Mouse (Mus musculus) forebrain, embryonic 11.5 days (tissue): ENCODE measurements around the gene Suclg2. TPM values are rescaled to one million over a fixed set of nuclear protein-coding genes. Genes with fewer than 3 reads are reported as not detected.

Experiments
- ATAC-seq: fragments of 200-750 bp; cut with Nextera tagmentation; replicated peaks from 2 replicates; pipeline ENCODE4 v1.8.0; 2017; ENCODE audit warnings: moderate TSS enrichment; ENCODE audit not compliant: low FRiP score
- DNase-seq: peaks from one replicate; pipeline ENCODE4 v3.0.0-alpha.2; 2017; ENCODE audit warnings: low spot score
- H3K27ac ChIP-seq: fragments of 300-500 bp; sonication (generic); 2 replicates; pipeline ENCODE4 v1.5.1; 2014; ENCODE audit warnings: low read depth, low read length
- H3K27me3 ChIP-seq: fragments of 300-500 bp; sonication (generic); 2 replicates; pipeline ENCODE4 v1.6.1; 2014; ENCODE audit warnings: mild to moderate bottlenecking, low read length, mixed read lengths; ENCODE audit not compliant: control insufficient read depth, insufficient read depth
- H3K36me3 ChIP-seq: fragments of 300-500 bp; sonication (generic); 2 replicates; pipeline ENCODE4 v1.6.1; 2014; ENCODE audit warnings: mild to moderate bottlenecking, low read length, moderate library complexity, mixed read lengths; ENCODE audit not compliant: control insufficient read depth, insufficient read depth
- H3K4me1 ChIP-seq: fragments of 300-500 bp; sonication (generic); replicated peaks from 2 replicates; pipeline ENCODE4 v1.6.1; 2014; ENCODE audit warnings: low read length, mixed read lengths; ENCODE audit not compliant: control insufficient read depth, insufficient read depth
- H3K4me2 ChIP-seq: fragments of 300-500 bp; sonication (generic); 2 replicates; pipeline ENCODE4 v1.6.1; 2014; ENCODE audit warnings: low read depth, mild to moderate bottlenecking, low read length, moderate library complexity, mixed read lengths; ENCODE audit not compliant: severe bottlenecking
- H3K4me3 ChIP-seq: fragments of 300-500 bp; sonication (generic); 2 replicates; pipeline ENCODE4 v1.5.1; 2014; ENCODE audit warnings: low read depth, low read length
- H3K9ac ChIP-seq: fragments of 300-500 bp; sonication (generic); 2 replicates; pipeline ENCODE4 v1.6.1; 2014; ENCODE audit warnings: low read length
- H3K9me3 ChIP-seq: fragments of 300-500 bp; sonication (generic); 2 replicates; pipeline ENCODE4 v1.6.1; 2016; ENCODE audit warnings: low read length, mixed read lengths; ENCODE audit not compliant: control insufficient read depth
- WGBS: fragments of 180-500 bp; shearing (Covaris S2); extraction: QIAGEN DNeasy Blood & Tissue Kit; methylation state at CpG from one replicate; pipeline ENCODE4 v1.1.7; 2014; 5-methylcytosine and 5-hydroxymethylcytosine counted together
- polyA plus RNA-seq: library from polyadenylated mRNA; unstranded; fragments of >200 nt; fragmentation: Nextera tagmentation; extraction: Ambion mirVana; gene quantifications from 2 replicates; pipeline ENCODE4 v1.2.1, GENCODE M21; 2014

Suclg2 gene
- polyA plus RNA-seq, 1 experiment from 2014 or later = 52.9 TPM

DNA sequence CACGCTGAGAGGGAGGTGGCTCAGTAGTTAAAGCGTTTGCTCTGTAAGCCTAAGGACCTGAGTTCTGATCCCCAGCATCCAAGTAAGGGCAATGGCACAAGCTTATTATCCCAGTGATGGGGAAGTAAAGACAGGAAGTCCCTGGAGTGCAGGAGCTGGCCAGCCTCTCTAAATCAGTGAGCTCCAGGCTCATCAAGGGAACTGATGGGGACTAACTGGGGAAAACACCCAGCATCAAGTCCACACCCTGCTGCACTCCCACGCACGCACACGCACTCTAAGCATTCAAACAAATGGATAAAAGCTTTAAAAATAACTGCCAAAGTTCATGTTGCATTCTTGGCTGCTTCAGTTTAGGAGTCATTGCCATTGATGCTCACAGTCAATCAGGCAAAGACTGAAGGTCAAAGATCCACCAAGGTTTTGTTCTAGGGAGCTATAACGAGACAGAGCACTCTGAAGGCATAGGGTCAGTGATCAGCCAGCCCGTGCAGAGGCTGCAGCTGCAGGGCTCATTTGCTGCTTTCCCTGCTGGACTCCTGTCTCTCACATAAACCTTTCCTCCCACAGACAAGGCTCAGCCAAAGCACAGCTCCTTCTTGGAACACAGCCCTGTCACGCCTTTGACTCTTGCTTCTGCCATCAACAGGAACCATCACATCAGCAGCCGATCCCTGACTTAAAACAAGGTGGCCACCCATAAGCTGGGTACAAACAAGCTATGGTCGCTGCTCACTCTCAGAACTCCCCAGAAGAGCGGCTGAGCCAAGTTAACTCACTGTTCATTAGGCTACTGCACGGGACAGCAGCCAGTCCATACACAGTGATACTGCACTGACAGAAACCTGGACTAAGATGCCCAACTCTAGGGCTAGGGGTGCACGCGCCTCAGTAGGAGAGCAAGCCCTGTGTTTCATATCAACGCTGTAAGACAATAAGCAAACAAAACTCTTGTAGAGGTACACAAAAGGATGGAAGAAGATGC, 121.5 kb downstream of the Suclg2 start:
- Histone ChIP-seq H3K4me3 (no peak overlapping the region), H3K9ac (no peak overlapping the region), H3K27me3 (no peaks in the 10 kb centered on the region), H3K9me3 (no peaks in the 10 kb centered on the region), H3K27ac (no peak overlapping the region), H3K4me1 (no peaks in the 10 kb centered on the region), H3K36me3 (no peaks in the 10 kb centered on the region; the same call in 1 of the 2 replicates), H3K4me2 (no peak overlapping the region)
- 77% methylated on average over 15 of the region's 15 CpGs for WGBS
- ATAC-seq (no peak), DNase-seq (no peak)

DNA sequence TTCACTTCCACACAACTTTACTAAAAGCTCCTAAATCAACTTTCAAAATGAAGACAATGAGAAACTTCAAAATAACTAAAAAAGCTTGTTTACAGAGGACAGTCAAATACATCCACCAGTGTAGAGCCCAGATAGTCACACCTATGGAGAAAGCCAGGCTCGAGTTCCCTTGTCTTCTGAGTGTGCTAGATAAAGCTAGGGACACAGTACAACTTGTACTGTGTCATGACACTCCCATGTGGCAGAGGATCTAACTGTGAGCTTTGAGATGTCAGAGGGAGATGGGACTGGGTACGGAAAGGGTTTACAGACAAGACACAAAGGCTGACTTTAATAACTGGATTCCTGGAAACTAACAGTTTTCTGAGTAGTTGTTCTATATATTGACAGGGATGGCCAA, 122.7 kb downstream of the Suclg2 start:
- no peak overlapping the region for H3K4me2 ChIP-seq
- H3K4me3 ChIP-seq = no peak overlapping the region
- no peak overlapping the region for H3K27ac ChIP-seq
- no peaks in the 10 kb centered on the region; the same call in 1 of the 2 replicates for H3K36me3 ChIP-seq
- no peaks in the 10 kb centered on the region for H3K4me1 ChIP-seq
- WGBS = 81% methylated on average over 2 of the region's 2 CpGs
- no peak for DNase-seq
- H3K27me3 ChIP-seq = no peaks in the 10 kb centered on the region
- no peak overlapping the region for H3K9ac ChIP-seq
- H3K9me3 ChIP-seq = no peaks in the 10 kb centered on the region
- no peak for ATAC-seq

DNA sequence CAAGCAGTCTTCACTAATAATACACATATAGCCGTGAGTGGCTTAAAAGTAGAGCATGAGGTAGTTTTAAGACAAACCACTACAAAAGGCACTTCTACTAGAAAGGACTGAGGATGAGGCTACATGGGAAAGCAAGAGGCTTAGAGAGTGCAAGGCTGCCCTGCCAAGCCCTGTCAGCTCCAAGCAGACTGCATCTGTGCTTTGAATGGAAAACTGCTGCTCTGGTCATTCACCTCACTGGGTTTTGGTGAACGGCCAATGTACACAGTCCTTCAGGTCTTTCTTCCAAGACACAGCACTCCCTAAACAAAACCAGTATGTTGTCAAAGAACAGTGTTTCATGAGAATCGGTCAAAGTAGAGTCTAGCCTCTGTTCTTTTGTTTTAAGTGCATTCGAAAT, 124.4 kb downstream of the Suclg2 start:
- H3K4me3 ChIP-seq = no peak overlapping the region
- H3K36me3 ChIP-seq = no peaks in the 10 kb centered on the region; the same call in 1 of the 2 replicates
- H3K4me1 ChIP-seq = no peaks in the 10 kb centered on the region
- DNase-seq (no peak), ATAC-seq (no peak)
- H3K9ac ChIP-seq = no peak overlapping the region
- no peak overlapping the region for H3K4me2 ChIP-seq
- H3K27ac ChIP-seq = no peak overlapping the region
- no peaks in the 10 kb centered on the region for H3K27me3 ChIP-seq
- WGBS = 91% methylated on average over 4 of the region's 4 CpGs
- no peaks in the 10 kb centered on the region for H3K9me3 ChIP-seq

DNA sequence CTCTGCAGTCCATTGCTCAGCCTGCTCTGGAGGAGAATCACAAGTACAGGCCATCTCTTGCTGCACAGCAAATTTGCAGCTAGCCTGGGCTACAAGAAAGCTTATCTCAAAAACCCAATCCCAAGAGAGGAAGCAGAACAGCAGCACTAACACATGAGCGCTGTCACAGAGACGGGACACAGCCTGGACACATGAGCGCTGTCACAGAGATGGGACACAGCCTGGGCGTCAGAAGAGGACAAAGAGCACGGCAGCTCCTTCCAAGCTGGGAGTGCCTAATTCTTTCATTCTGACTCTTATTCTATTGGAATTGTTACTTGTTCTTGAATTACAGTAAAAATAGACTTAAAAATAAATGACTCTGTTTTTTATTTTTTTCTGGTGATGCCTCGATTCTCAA, 126.2 kb downstream of the Suclg2 start:
- ATAC-seq (no peak), DNase-seq (no peak)
- no peak overlapping the region for H3K4me3 ChIP-seq
- H3K4me1 ChIP-seq = no peaks in the 10 kb centered on the region
- no peak overlapping the region for H3K27ac ChIP-seq
- H3K4me2 ChIP-seq = no peak overlapping the region
- no peaks in the 10 kb centered on the region for H3K27me3 ChIP-seq
- H3K9me3 ChIP-seq = no peaks in the 10 kb centered on the region
- H3K9ac ChIP-seq = no peak overlapping the region
- WGBS = 96% methylated on average over 6 of the region's 6 CpGs
- H3K36me3 ChIP-seq = no peaks in the 10 kb centered on the region; the same call in 1 of the 2 replicates

DNA sequence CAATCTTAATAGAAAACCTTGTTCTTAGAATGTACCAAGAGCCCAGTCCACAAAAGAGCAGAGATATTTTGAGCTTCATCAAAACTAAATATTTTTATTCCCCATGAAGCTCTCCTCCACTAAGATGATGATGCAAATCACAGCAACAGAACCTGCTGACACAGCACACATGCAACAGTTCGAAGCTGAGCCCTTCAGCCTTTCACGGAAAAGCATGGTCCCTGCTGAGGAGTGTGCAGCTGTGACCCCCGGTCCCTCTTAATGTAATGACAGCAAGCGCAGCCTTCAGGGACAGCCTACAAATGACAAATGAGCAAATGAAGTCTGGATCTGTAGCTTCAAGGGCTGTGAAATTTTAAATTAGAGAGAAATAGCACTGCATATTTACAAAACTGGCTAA, 128.1 kb downstream of the Suclg2 start:
- no peaks in the 10 kb centered on the region for H3K9me3 ChIP-seq
- H3K27me3 ChIP-seq = no peaks in the 10 kb centered on the region
- H3K4me2 ChIP-seq = no peak overlapping the region
- H3K4me3 ChIP-seq = no peak overlapping the region
- ATAC-seq (no peak), DNase-seq (no peak)
- no peaks in the 10 kb centered on the region for H3K4me1 ChIP-seq
- H3K27ac ChIP-seq = no peak overlapping the region
- WGBS = 46% methylated on average over 4 of the region's 4 CpGs
- H3K36me3 ChIP-seq = no peaks in the 10 kb centered on the region; the same call in 1 of the 2 replicates
- H3K9ac ChIP-seq = no peak overlapping the region

DNA sequence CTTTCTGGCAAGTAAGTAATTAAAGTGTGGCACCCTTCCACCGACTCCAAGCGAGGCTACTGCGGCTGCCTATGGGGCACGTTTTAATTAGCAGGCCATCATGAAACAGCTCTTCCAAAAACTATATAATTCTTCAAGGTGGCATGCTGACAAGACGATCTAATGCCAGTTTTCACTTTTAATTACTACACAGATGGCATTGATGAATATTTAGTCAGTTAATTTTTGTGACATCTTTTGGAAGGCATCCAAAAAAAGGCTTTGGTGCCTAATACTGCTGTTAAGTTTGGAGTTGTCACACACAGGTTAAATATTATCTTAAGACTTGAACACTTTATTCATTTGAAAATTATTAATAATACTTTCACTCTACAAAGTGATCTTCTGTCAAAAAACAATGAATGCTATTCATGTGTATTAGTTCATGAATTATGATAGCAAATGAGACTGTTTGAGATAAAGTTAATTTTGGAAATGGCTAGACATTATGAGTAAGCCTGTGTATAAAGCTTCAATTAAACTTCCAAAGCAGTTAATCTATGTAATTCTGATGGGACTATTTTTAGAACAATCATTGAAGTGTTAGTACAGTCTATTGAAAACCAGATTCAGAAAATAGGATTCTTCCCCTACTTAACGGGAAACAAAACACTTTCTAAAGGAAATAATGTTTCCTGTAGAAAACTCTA, 131.3 kb downstream of the Suclg2 start:
- Histone ChIP-seq H3K4me3 (no peak overlapping the region), H3K9ac (no peak overlapping the region), H3K36me3 (no peaks in the 10 kb centered on the region), H3K27me3 (no peaks in the 10 kb centered on the region), H3K9me3 (no peaks in the 10 kb centered on the region; the same call in 1 of the 2 replicates), H3K4me2 (no peak overlapping the region), H3K4me1 (no peaks in the 10 kb centered on the region), H3K27ac (no peak overlapping the region)
- 85% methylated on average over 6 of the region's 6 CpGs for WGBS
- DNase-seq = no peak
- no peak for ATAC-seq

DNA sequence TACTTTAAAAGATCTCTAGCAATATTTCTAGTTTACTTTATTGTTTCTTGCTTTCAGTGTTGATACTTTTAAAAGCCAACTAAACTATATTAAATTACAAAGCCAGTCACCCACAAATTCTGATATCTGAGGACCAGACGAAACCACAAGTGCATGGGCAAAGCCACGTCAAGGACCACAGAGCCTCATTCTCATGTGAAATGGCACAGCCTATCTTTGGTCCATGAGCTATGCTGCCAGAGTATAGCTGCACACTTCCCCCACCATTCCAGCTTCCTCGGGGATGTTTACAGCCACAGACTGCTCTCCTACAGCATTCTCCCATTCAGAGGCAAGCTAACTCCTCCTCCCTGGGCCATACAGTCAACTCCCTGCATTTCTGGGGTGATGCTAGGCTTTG, 136.7 kb downstream of the Suclg2 start:
- 90% methylated on average over 3 of the region's 3 CpGs for WGBS
- H3K4me2 ChIP-seq = no peak overlapping the region
- no peak for DNase-seq
- H3K9ac ChIP-seq = no peak overlapping the region
- no peaks in the 10 kb centered on the region for H3K27me3 ChIP-seq
- H3K4me3 ChIP-seq = no peak overlapping the region
- no peaks in the 10 kb centered on the region for H3K4me1 ChIP-seq
- ATAC-seq = no peak
- H3K9me3 ChIP-seq = no peaks in the 10 kb centered on the region; the same call in 1 of the 2 replicates
- H3K27ac ChIP-seq = no peak overlapping the region
- H3K36me3 ChIP-seq = no peaks in the 10 kb centered on the region

DNA sequence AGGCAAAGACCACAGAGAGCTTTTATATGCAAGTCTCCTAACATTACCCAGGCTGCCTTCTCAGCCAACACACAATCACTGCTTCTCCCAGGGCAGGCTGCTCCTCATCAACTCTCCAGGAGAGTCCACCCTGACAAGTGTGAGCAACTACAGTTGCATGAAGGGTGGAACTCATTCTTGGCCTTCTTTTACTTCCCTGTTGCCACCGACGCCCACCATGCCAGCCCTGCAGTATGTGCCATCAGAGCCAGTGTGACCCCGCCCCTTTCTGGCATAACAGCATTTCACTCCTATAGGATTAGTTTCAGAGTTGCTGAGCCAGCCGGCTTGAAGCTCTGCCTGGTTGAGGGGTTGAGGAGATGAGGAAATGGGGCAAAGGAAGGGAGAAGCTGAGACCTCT, 138.8 kb downstream of the Suclg2 start:
- DNase-seq = no peak
- 75% methylated on average over 4 of the region's 4 CpGs for WGBS
- Histone ChIP-seq H3K4me2 (no peak overlapping the region), H3K9me3 (no peaks in the 10 kb centered on the region; the same call in 1 of the 2 replicates), H3K27me3 (no peaks in the 10 kb centered on the region), H3K4me1 (peaks cover 5% of the 10 kb centered on the region), H3K27ac (no peak overlapping the region), H3K9ac (no peak overlapping the region), H3K36me3 (no peaks in the 10 kb centered on the region), H3K4me3 (no peak overlapping the region)
- ATAC-seq = no peak
